Mouse (Mus musculus): ENCODE results near the gene Gm47791.

- no peak for TF ChIP-seq CTCF (IDR thresholded peaks at IDR 0.05; ENCODE audit: low read depth, low read length)
- TF ChIP-seq TAL1 (conservative IDR thresholded peaks at IDR 0.05; ENCODE audit: low read depth, low read length): no peak
- no peak for TF ChIP-seq GATA1 (IDR thresholded peaks at IDR 0.05; ENCODE audit: borderline replicate concordance, low read length)
- TF ChIP-seq GATA2 (IDR thresholded peaks at IDR 0.05; ENCODE audit: borderline replicate concordance, low read depth, low read length): no peak
These were observed 35.3 kb upstream of the Gm47791 start for GRCm38 (mm10) chr1:82806391-82806790.

All from G1E (cell line).